Mouse (Mus musculus): ENCODE results near the gene Cxcl10. TPM values are rescaled to one million over a fixed set of nuclear protein-coding genes. Genes with fewer than 3 reads are reported as not detected.
A peak's percentile ranks its signal among the peaks of the same experiment; 100 is the strongest.

Gene Cxcl10
- polyA plus RNA-seq, 3 experiments from 2014 or later, result 18.3 to 32.3 (median 19.9) TPM

DNA sequence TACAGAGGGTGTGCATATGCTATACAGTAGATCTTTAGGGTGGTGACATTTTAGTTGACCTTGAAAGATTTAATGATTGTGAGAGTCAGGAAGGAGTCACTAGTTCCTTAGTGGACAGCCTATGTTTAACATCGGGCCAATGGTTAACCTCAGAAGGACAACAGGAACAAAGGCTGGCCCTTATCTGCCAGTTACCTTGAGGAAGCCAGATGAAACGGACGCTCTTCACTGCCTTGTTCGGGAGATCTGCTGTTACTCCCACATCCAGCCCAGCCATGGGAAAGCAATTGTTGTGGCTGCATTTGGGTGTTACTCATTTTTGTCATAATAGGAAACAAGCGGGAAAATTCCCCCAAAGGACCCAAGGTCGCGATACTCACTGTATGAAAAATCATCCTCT, 34.9 kb downstream of the Cxcl10 start:
- ATAC-seq, result no peak

- peak; percentile 27 for ATAC-seq
Measured at GRCm38 (mm10) chr5:92312046-92312715, 36.5 kb downstream of the Cxcl10 start.

DNA sequence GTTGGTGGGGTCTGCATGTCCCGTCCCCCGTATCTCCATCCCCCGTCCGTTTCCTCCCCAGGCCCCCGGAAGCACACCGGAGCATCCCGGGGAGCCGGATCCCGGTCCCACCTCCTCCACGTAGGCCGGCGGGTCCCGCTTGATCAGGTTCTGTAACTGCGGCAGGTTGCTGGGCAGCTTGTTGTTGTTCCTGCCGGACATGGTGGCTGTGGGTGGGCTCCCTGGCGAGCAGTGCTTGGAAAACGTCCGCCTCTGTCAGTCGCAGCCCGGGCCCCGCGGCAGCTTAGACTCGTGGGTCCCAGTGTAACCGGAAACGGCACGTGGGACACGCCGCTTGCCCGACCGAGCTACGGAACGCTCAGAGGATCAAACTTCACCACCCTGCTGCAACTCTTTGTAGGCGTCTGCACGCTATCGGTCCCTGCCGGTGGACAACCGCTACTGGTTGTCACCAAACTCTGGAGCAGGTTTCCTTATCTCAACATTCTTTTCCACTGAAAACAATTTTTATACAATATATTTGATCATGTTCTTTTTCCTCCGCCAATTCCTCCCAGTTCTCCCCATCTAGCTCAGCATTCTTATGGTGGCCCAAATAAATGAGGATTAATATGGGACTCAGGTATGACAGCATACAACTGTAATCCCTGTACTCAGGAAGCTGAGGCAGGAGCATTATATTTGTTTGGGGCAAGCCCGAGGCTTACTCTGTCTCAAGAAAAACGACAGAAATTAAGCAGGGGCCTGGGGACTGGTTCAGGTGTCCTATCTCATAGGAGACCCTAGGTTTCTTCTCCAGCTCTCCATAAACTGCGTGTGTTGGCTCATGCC, 38.8 kb downstream of the Cxcl10 start, which contains the start of gene Sdad1:
TSS of gene Sdad1 (minus strand) at position 799 of the 831 bp plus-strand sequence.
- ATAC-seq, result peak; percentile 96

GRCm38 (mm10) chr5:92304291-92304690, 44.4 kb downstream of the Cxcl10 start:
- no peak for ATAC-seq

DNA sequence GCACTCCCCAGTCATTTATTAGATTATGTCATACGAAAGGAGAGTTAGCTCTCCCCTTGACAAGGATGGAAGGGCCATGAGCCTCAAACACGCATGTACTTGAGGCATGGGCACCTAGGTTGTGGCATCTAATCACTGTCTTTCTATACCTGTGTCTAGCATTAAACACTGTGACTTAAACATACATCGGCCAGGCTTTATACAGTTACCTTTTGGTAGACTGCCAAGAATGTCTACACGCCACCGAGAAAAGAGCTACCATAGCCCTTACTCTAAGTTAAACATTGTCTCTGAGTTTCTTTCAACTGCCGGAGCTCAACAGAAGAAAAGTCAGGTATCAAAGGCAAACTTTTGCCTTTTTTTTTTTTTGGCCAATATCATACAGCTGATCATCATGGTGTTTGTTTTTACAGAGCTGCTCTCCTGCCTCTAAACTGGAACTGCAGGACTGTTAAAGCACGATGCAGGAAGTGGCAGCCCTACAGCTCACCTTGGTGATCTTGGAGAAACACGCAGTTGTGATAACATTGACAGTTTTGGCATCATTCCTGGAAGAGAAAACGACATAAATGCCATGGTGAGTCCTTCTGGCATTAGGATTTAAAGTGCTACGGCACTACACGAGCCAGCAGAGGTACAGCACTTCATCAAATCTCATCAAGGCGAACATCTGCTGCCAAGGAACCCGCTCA, 46.4 kb downstream of the Cxcl10 start:
- no peak for ATAC-seq

Other genes with a start within 250 kb of the Cxcl10 start
- 10 to 100 TPM; 31.3 to 36.7 (median 34.4) TPM for gene Uso1, start 211.0 kb downstream of the Cxcl10 start, polyA plus RNA-seq (2017; shearing (Covaris generic))
- not detected for gene U90926, start 133.5 kb downstream of the Cxcl10 start, polyA plus RNA-seq (2017; shearing (Covaris generic))
- gene Ppef2, start 92.6 kb downstream of the Cxcl10 start, polyA plus RNA-seq (2017; shearing (Covaris generic)), result under 1 TPM; 0.20 to 0.44 (median 0.33) TPM
- 10 to 100 TPM; 10.3 to 13.2 (median 11.2) TPM for gene Naaa, start 70.7 kb downstream of the Cxcl10 start, polyA plus RNA-seq (2017; shearing (Covaris generic))
- 10 to 100 TPM; 30.5 to 59.4 (median 50.2) TPM for gene Sdad1, start 38.4 kb downstream of the Cxcl10 start, polyA plus RNA-seq (2017; shearing (Covaris generic))
- under 1 TPM in 1 of 3 experiments, not detected in 2; 0.99 TPM for gene Cxcl9, start 20.8 kb downstream of the Cxcl10 start, polyA plus RNA-seq (2017; shearing (Covaris generic))
- gene Art3, start 17.1 kb downstream of the Cxcl10 start, polyA plus RNA-seq (2017; shearing (Covaris generic)), result 10 to 100 TPM in 2 of 3 experiments, 1 to 10 TPM in 1; 8.3 to 26.9 (median 19.1) TPM
- gene Nup54, start 86.3 kb upstream of the Cxcl10 start, polyA plus RNA-seq (2017; shearing (Covaris generic)), result 10 to 100 TPM; 32.4 to 55.2 (median 40.2) TPM
- gene Scarb2, start 157.9 kb upstream of the Cxcl10 start, polyA plus RNA-seq (2017; shearing (Covaris generic)), result 1 to 10 TPM; 8.3 to 9.2 (median 8.5) TPM
- gene Fam47e, start 206.2 kb upstream of the Cxcl10 start, polyA plus RNA-seq (2017; shearing (Covaris generic)), result not detected

All from inflammation-experienced regulatory T-cells, adult 6 months (primary cell).